Mouse (Mus musculus): ENCODE measurements around the gene 1700129C05Rik. TPM values are rescaled to one million over a fixed set of nuclear protein-coding genes. Genes with fewer than 3 reads are reported as not detected.

Gene 1700129C05Rik
- polyA plus RNA-seq (2016; fragmentation: Nextera tagmentation; extraction: Ambion mirVana) = not detected in 2 replicates

DNA sequence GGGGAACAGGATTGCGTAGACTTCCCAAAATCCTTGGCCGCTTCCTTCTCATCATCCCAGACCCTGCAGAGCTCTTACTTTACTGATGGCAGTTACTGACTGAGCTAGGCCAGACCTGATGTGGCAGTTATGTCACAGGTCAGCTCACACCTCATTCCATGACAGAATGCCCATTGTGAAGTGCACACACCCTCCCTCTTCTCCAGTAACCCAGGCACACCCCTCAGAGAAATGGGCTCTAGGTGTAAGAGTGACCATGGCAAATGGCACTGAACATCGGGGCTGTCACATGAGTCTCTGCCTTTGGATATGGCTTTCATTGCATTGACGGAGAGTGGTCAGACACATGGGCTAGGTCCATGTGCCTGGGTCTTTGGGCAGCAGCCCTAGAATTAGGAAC, at the start of gene 1700129C05Rik:
Gene 1700129C05Rik, minus strand, starts transcription at position 101 of the 400 bp plus-strand sequence.
- Histone ChIP-seq H3K9ac (replicated peaks) (no peak within 1 kb of the TSS), H3K27me3 (no peaks in the 10 kb centered on the region), H3K9me3 (no peaks in the 10 kb centered on the region), H3K4me1 (no peaks in the 10 kb centered on the region), H3K36me3 (no peaks in the 10 kb centered on the region), H3K27ac (replicated peaks) (no peak within 1 kb of the TSS), H3K4me3 (no peak within 1 kb of the TSS), H3K4me2 (replicated peaks) (no peak within 1 kb of the TSS)
- 96% methylated on average over 4 of the region's 4 CpGs for WGBS
- no peak for ATAC-seq (ENCODE audit: low FRiP score, low read depth)

DNA sequence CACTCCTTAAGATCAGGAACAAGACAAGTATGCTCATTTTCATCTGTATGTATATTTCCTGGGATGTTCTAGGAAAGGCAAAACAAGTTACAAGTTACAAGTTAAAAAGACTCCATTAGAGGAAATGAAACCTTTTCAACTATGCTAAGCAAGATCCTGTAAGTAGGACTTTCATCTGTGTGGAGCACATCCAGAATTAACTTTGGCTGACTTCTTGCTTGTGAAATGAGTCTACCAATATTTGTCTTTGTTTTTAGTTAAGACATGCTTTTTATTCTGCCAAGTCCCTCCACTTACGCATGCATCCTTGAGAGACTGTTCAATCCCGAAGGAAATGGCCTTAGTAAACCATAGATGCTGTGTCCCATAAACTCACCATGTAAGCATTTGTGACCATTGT, 43.4 kb upstream of the 1700129C05Rik start:
- H3K4me2 ChIP-seq (replicated peaks) = no peak overlapping the region
- no peaks in the 10 kb centered on the region for H3K4me1 ChIP-seq
- no peaks in the 10 kb centered on the region for H3K36me3 ChIP-seq
- no peak overlapping the region for H3K27ac ChIP-seq (replicated peaks)
- H3K27me3 ChIP-seq = no peaks in the 10 kb centered on the region
- no peak overlapping the region for H3K4me3 ChIP-seq
- no peak for ATAC-seq (ENCODE audit: low FRiP score, low read depth)
- 87% methylated on average over 2 of the region's 2 CpGs for WGBS
- H3K9me3 ChIP-seq = no peaks in the 10 kb centered on the region
- H3K9ac ChIP-seq (replicated peaks) = no peak overlapping the region

DNA sequence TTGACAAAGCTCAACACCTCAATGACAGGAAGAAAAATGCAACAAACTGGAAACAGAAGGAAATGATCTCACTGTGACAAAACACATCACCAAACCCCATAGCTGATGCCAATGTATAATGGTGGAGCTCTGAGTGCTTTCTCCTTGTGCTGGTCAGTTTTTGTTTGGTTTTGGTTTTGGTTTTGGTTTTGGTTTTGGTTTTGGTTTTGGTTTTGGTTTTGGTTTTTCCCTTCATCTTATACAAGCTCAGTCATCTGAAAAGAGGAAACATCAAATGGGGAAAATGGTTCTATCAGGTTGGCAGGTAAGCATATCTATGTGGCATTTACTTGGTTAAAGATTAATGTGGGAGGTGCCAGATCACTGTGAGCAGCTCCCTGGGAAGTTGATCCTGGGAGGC, 42.8 kb upstream of the 1700129C05Rik start:
- H3K4me2 ChIP-seq (replicated peaks) = no peak overlapping the region

DNA sequence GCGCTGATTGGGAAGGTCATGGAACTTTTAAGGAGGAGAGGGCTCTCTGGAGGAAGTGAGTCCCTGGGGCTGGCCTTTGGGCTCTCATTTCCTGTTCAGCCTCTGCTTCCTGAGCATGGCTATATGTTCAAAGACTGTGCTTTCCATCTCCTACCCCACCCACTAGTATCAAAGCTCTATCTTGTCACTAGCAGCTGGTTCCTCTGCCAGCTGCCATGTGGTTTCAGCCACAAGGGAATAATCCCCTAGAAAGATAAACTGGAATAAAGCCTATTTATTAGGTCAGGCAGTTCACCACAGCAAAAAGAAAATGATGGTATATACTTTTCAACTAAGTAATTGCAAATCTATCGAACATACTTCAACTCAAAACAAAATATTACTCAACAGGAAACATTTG, 40.0 kb upstream of the 1700129C05Rik start:
- Histone ChIP-seq H3K9me3 (no peaks in the 10 kb centered on the region), H3K4me2 (replicated peaks) (no peak overlapping the region), H3K4me1 (no peaks in the 10 kb centered on the region), H3K9ac (replicated peaks) (no peak overlapping the region), H3K36me3 (no peaks in the 10 kb centered on the region), H3K27ac (replicated peaks) (no peak overlapping the region), H3K4me3 (no peak overlapping the region), H3K27me3 (no peaks in the 10 kb centered on the region)
- 88% methylated on average over 2 of the region's 2 CpGs for WGBS
- no peak for ATAC-seq (ENCODE audit: low FRiP score, low read depth)

More for the DNA sequence above, 42.8 kb upstream of the 1700129C05Rik start:
- Histone ChIP-seq H3K36me3 (no peaks in the 10 kb centered on the region), H3K27ac (replicated peaks) (no peak overlapping the region), H3K4me1 (no peaks in the 10 kb centered on the region), H3K27me3 (no peaks in the 10 kb centered on the region), H3K9me3 (no peaks in the 10 kb centered on the region), H3K4me3 (no peak overlapping the region), H3K9ac (replicated peaks) (no peak overlapping the region)
- no peak for ATAC-seq (ENCODE audit: low FRiP score, low read depth)

DNA sequence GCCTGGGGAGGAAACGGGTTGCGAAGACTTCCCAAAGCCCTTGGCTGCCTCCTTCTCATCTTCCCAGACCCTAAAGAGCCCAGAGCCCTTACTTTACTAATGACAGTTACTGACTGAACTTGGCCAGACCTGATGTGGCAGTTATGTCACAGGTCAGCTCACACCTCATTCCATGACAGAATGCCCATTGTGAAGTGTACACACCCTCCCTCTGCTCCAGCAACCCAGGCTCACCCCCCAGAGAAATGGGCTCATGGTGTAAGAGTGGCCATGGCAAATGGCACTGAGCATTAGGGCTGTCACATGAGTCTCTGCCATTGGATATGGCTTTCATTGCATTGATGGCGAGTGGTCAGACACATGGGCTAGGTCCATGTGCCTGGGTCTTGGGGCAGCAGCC, 36.0 kb upstream of the 1700129C05Rik start, which contains the start of gene Gm5142:
Gene Gm5142, minus strand, starts transcription at position 101 of the 400 bp plus-strand sequence.
- Histone ChIP-seq H3K36me3 (no peaks in the 10 kb centered on the region), H3K27ac (replicated peaks) (no peak within 1 kb of the TSS), H3K9ac (replicated peaks) (no peak within 1 kb of the TSS), H3K27me3 (no peaks in the 10 kb centered on the region), H3K9me3 (no peaks in the 10 kb centered on the region), H3K4me1 (no peaks in the 10 kb centered on the region), H3K4me2 (replicated peaks) (no peak within 1 kb of the TSS), H3K4me3 (no peak within 1 kb of the TSS)
- no peak for ATAC-seq (ENCODE audit: low FRiP score, low read depth)
- WGBS = 89% methylated on average over 3 of the region's 3 CpGs

DNA sequence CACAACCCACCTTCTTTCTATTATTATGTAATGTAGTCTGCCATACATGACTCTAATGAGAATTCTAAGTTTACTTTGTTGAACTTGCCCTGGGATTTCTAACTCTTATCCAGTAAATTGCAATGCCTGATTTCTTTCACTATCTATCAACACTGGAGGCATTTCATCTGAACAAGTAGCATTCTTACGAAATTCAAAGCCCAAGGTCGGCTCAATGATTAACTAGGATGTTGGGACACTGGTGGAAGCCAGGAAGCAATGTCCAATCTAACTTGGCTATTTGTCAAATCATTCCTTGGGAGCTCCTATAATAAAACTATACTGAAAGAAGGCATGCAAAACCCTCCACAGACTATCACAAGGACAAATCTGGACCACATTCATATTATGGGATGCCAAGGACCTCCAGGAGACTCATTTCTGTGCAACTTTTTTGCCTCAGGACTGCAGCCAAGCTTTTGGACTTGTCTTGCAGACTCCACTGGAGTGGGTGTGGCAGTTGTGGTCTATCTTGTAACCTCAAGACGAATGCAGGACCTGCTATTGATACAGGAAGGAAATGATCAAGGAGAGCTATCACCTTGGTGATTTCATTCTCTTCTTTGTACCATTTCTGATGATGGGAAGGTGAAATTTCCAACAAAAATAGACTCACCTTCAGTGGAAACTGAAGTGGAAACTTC, 14.5 kb upstream of the 1700129C05Rik start:
- WGBS = 78% methylated on average over 3 of the region's 3 CpGs
- no peaks in the 10 kb centered on the region for H3K36me3 ChIP-seq
- H3K27me3 ChIP-seq = no peaks in the 10 kb centered on the region
- no peak overlapping the region for H3K4me2 ChIP-seq (replicated peaks)
- no peaks in the 10 kb centered on the region for H3K9me3 ChIP-seq
- no peak overlapping the region for H3K27ac ChIP-seq (replicated peaks)
- no peaks in the 10 kb centered on the region for H3K4me1 ChIP-seq
- ATAC-seq (ENCODE audit: low FRiP score, low read depth) = no peak
- no peak overlapping the region for H3K9ac ChIP-seq (replicated peaks)
- no peak overlapping the region for H3K4me3 ChIP-seq

DNA sequence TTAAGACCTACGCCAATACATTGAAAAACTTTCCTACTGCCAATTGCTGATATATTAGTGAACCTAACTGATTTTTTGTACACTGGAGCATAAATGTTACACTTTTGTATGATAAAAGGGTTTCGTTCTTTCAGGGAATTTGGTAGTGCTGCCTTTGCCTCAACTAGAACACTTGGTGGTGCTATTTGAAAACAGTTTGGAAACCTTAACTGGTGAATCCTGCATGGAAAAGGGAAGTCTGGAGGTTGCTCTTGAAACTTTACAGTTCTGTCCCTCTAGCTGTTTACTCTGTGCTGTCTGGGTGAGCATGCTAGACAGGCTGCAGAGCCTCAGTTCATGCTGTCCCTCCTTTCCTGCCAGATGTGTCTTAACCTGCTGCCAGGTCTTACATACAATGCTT, 12.9 kb upstream of the 1700129C05Rik start:
- Histone ChIP-seq H3K4me1 (no peaks in the 10 kb centered on the region), H3K27me3 (no peaks in the 10 kb centered on the region), H3K9me3 (no peaks in the 10 kb centered on the region), H3K27ac (replicated peaks) (no peak overlapping the region), H3K4me3 (no peak overlapping the region), H3K9ac (replicated peaks) (no peak overlapping the region), H3K36me3 (no peaks in the 10 kb centered on the region), H3K4me2 (replicated peaks) (no peak overlapping the region)
- WGBS = 77% methylated on average over 2 of the region's 2 CpGs
- no peak for ATAC-seq (ENCODE audit: low FRiP score, low read depth)

DNA sequence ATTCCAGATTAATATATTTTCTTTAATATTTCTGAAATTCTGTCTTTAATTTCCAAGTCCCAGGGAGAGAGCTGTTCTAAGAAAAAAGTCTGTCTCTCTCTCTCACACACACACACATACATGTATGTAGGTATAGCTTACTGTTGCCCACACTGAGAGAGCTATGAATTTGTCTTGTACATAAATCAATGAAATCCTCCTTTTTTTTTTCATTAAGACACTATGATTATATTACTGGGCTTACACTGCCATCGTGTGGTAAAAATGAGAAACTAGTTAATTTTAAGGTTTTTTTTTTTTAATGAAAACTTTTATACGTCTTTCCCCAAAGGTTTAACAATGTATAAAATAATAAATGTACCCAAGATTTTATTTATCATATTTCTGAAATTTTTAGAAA, 28.4 kb downstream of the 1700129C05Rik start:
- H3K9me3 ChIP-seq = no peaks in the 10 kb centered on the region
- no peak overlapping the region for H3K4me3 ChIP-seq
- no peak overlapping the region for H3K4me2 ChIP-seq (replicated peaks)
- no peak overlapping the region for H3K9ac ChIP-seq (replicated peaks)
- WGBS = 8% methylated on average over 2 of the region's 2 CpGs
- no peaks in the 10 kb centered on the region for H3K27me3 ChIP-seq
- no peak for ATAC-seq (ENCODE audit: low FRiP score, low read depth)
- no peaks in the 10 kb centered on the region for H3K36me3 ChIP-seq
- H3K27ac ChIP-seq (replicated peaks) = no peak overlapping the region
- H3K4me1 ChIP-seq = no peaks in the 10 kb centered on the region

DNA sequence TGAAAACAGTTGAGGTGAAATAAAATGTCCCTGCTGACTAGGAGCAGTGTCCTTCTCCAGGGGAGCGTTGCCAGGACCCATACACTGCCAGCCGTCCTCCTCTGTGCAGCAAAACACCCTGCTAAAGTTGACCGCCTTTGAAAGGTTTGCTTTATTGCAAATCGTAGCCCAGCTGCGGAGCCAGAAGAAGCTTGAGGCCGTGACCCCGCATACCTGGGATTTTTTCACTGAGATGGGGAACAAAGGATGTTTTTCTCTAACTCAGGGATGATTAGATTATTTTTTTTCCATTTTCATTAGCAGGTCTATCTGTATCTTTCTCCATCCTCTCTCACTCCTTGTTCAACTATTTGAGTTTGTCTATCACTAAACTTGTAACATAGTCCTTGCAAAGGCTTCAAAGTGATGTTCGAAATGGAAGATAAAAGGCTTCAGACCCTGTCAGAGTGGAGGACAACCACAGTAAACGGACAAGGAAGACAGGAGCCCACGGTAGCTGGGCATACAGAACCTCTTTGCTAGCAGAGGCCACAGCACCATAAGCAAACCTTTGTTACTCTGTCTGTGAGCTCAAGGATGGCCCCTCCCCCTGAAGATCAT, 38.6 kb downstream of the 1700129C05Rik start:
- no peaks in the 10 kb centered on the region for H3K27me3 ChIP-seq
- H3K9ac ChIP-seq (replicated peaks) = no peak overlapping the region
- H3K36me3 ChIP-seq = no peaks in the 10 kb centered on the region
- H3K27ac ChIP-seq (replicated peaks) = no peak overlapping the region
- 18% methylated on average over 10 of the region's 10 CpGs for WGBS
- no peak for ATAC-seq (ENCODE audit: low FRiP score, low read depth)
- H3K9me3 ChIP-seq = no peaks in the 10 kb centered on the region
- H3K4me1 ChIP-seq = 0 out of 2 replicates have a peak, but pooled peaks cover 2% of the 10 kb centered on the region
- no peak overlapping the region for H3K4me2 ChIP-seq (replicated peaks)
- no peak overlapping the region for H3K4me3 ChIP-seq

DNA sequence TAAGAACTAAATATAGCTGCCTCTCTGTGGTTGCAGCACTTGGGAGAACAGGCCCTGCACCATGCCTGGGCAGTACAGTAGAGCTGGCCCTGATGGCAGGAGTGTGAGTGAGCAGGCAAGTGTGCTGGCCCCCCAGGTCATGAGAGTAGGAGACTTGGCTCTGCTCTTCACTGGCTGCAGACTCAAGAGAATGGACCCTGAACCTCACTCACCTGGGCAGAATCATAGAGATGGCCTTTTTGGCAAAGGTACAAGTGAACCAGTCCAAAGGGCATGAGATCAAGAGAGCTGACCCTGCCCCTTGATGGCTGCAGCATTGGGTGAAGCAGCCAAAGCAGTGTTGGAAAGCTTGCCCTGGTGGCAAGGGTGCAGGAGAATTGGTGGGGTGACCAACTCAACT, 49.1 kb downstream of the 1700129C05Rik start:
- no peak overlapping the region for H3K27ac ChIP-seq (replicated peaks)
- H3K4me2 ChIP-seq (replicated peaks) = no peak overlapping the region
- H3K36me3 ChIP-seq = no peaks in the 10 kb centered on the region

DNA sequence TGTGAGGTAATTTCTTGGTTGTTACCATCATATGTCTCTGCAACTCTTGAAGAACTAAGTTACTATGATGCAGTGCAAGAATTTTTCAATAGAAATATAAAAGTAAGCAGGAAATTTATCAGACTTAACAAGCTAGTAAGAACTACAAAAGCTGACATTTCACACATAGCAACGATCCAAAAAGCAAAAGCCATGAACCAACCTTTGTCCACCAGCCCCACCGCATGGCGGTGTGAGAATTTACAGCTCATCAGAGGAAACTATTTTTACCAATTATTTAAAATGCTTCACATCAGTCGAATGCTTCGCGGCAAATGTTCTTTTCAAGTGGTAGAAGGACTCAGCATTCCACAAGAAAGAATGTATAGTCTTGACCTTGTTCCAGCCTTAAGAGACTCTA, 58.3 kb downstream of the 1700129C05Rik start:
- no peaks in the 10 kb centered on the region for H3K36me3 ChIP-seq
- H3K4me2 ChIP-seq (replicated peaks) = no peak overlapping the region
- H3K9me3 ChIP-seq = no peaks in the 10 kb centered on the region
- H3K4me1 ChIP-seq = no peaks in the 10 kb centered on the region
- H3K4me3 ChIP-seq = no peak overlapping the region
- WGBS = 38% methylated on average over 6 of the region's 6 CpGs
- no peaks in the 10 kb centered on the region; the same call in 1 of the 2 replicates for H3K27me3 ChIP-seq
- no peak overlapping the region for H3K9ac ChIP-seq (replicated peaks)
- no peak overlapping the region for H3K27ac ChIP-seq (replicated peaks)
- no peak for ATAC-seq (ENCODE audit: low FRiP score, low read depth)

More for the DNA sequence above, 49.1 kb downstream of the 1700129C05Rik start:
- Histone ChIP-seq H3K4me1 (no peaks in the 10 kb centered on the region), H3K9ac (replicated peaks) (no peak overlapping the region), H3K9me3 (no peaks in the 10 kb centered on the region), H3K4me3 (no peak overlapping the region), H3K27me3 (no peaks in the 10 kb centered on the region)
- no peak for ATAC-seq (ENCODE audit: low FRiP score, low read depth)

Measured in midbrain, embryonic 12.5 days (tissue).